Mouse (Mus musculus) heart, postnatal 25 days (tissue): Measurements from ENCODE around the gene Slc30a9. TPM values are rescaled to one million over a fixed set of nuclear protein-coding genes. Genes with fewer than 3 reads are reported as not detected.

Experiments used
- DNase-seq: peaks from one replicate; pipeline ENCODE4 v3.0.0; 2022; ENCODE audit warnings: low spot score
- intact Hi-C: fragments of 180-260 bp; cut with DNase I; formaldehyde crosslinking; loops from one replicate; pipeline ENCODE4 v1.15.1; 2025
- total RNA-seq, 2 experiments: library from RNA; stranded (reverse); gene quantifications; 2 replicates each; pipeline ENCODE4 v1.2.3; 2021

The Slc30a9 gene
- 100 to 1,000 TPM; 162 to 165 TPM for total RNA-seq

GRCm38 (mm10) chr5:67306698-67307521, at the start of gene Slc30a9:
TSS of gene Slc30a9 (plus strand) at chr5:67306955.
- intact Hi-C loops, result no loop called here
- peak; percentile 84 for DNase-seq

- intact Hi-C loops, result loop anchor here (2.0 kb wide), 1 partner anchor 46 kb away; no protein-coding TSS in a partner anchor
- DNase-seq, result no peak
Measured at GRCm38 (mm10) chr5:67258473-67258872, 48.3 kb upstream of the Slc30a9 start.

DNA sequence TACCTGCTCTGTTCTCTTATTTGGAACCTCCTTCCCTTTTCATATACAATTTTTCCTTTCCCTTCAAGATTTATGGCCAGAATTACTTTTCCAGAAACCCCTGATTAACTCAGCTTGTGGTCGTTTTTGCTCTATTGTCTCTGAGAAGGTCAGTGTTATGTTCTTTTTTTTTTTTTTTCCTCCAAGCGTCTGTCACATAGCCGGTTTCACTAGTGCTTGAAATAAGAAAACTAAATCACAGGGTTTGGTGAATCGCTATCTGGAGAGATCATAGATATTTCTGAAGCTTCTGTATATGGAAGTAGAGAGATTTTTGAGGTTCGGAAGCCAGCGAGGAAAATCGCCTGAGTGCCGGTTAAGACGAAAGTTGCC, 46.6 kb upstream of the Slc30a9 start:
- DNase-seq, result no peak
- intact Hi-C loops, result no loop called here

GRCm38 (mm10) chr5:67260531-67261371, 46.0 kb upstream of the Slc30a9 start, which contains the start of gene Tmem33:
TSS of gene Tmem33 (plus strand) at chr5:67260565.
- DNase-seq, result peak; percentile 88
- intact Hi-C loops, result no loop called here

- DNase-seq, result no peak
- intact Hi-C loops, result no loop called here
Measured at GRCm38 (mm10) chr5:67262964-67263363, 43.8 kb upstream of the Slc30a9 start.

DNA sequence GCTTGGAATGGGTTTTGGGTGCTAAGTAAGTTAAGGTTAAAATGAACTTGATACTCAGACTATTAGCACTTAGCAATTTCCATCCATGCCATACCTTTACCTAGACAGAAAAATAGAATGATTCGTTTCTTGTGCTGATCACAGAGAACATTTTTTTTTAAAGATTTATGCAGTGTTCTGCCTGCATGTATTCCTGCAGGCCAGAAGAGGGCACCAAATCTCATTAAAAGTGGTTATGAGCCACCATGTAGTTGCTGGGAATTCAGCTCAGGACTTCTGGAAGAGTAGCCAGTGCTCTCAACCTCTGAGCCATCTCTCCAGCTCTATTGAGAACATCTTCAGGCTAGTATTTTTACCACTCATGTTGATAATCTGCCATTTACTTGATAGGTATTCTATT, 40.6 kb upstream of the Slc30a9 start:
- DNase-seq, result no peak
- intact Hi-C loops, result no loop called here

DNA sequence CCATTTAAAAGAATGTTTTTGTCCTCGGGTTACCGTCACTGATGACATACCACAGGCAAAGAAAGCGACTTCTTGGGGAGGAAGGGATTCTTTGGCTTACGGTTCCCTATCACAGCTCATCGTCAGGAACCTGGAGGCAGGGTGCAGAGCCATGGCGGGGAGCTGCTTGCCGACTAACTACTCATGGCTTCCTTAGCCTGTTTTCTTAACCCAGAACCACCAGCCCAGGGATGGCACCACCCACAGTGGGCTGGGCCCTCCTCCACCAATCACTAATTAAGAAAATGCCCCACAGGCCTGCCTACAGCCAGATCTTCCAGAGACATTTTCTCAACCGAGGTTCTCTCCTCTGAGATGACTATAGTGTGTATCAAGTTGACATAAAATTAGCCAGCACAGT, 37.4 kb upstream of the Slc30a9 start:
- intact Hi-C loops, result no loop called here
- DNase-seq, result no peak

DNA sequence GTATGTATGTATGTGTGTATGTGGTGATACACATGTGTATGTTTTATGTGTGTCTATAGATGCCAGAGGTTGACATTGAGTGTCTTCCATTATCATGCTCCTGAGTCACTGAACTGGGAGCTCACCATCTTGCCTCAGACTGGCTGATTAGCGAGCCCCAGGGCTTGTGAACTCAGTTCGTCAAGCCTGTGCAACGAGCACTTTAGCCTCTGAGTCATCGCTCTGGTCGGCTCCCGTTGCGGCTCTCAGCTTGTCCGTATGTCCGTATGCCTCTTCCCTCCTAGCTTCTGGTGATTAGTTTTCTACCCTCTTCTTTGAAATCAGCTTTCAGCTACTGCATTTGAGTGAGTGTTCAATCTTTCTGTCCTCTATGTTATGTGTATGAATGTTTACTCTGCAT, 27.3 kb upstream of the Slc30a9 start:
- no peak for DNase-seq
- intact Hi-C loops, result no loop called here

- no peak for DNase-seq
- intact Hi-C loops, result no loop called here
Measured at GRCm38 (mm10) chr5:67279840-67280239, 26.9 kb upstream of the Slc30a9 start.

- intact Hi-C loops, result no loop called here
- no peak for DNase-seq
Measured at GRCm38 (mm10) chr5:67280400-67280799, 26.4 kb upstream of the Slc30a9 start.

DNA sequence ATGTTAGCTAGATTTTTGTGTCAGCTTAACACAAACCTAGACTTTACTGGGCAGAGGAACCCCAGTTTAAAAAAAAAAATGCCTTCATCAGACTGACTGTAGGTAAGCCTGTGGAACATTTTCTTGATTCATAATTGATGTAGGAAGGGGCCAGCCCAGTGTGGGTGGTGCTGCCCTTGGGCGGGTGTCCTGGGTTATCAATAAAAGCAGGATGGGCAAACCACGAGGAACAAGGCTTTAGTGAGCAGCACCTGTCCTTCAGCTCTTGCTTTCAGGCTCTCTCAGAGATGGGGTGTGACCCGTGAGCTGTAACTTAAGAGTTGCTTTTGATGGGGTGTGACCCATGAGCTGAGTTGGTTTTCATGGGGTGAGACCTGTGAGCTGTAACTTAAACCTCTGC, 11.7 kb upstream of the Slc30a9 start:
- intact Hi-C loops, result no loop called here
- DNase-seq, result no peak

GRCm38 (mm10) chr5:67295682-67296081, 11.1 kb upstream of the Slc30a9 start:
- intact Hi-C loops, result no loop called here
- DNase-seq, result no peak

- intact Hi-C loops, result no loop called here
- no peak for DNase-seq
Measured at GRCm38 (mm10) chr5:67296171-67296570, 10.6 kb upstream of the Slc30a9 start.

GRCm38 (mm10) chr5:67297026-67297813, 9.5 kb upstream of the Slc30a9 start:
- DNase-seq, result no peak
- intact Hi-C loops, result no loop called here

DNA sequence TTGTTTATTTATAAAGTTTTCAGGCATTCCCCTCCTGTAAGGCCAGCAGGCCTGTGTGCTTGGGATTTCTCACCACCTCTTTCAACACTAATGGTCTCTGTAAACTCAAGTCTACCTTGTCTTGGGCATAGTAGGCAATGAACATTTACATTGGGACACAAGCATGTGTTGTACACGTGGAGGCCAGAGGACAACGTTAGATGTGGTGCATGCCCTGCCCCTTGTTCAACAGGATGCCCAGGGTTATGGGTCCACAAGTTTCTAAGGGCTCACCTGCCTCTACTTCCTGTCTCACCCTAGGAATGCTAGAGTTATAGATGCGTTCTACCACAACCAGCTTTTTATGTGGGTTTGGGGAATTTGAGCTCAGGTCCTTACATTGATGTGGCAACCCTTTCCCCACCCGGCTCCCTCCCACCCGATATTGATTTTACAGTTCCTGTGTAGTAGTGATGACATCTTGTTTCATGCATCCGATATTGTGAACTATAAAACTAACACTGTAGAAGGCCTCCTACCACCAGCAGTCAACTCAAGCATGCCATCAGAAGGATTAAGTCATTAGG, 6.8 kb upstream of the Slc30a9 start:
- intact Hi-C loops, result no loop called here
- DNase-seq, result no peak

DNA sequence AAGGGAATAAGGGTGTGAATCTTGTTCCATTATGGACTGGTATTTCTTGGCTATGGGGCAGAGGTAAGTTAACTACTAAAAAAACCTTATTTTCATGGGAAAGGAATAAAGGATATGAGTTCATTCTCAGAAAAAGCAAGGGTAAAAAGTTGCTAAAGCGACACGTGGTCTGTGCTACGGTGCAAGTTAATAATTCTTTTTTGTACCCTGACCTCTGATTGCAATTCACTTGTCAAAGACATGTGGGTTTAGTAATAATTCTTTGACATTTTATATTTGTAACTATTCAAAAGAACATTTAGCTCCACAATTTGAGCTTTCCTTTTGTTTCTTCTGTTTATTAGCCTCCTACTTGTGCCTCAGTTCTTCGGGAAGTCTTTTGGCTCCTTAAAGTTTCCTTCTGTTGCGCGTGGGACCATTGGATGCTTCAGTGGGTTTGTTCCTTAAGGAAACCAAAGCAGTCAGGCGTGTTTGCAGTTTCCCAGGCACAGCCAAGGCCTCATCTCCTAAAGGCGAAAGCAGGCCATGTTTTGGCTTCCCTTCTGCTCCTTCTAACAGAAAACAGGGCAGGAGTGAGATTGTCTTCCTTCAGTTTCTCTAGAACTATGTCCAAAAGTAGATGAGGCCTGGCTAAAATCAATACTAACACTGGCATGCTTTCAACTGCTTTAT, 5.7 kb upstream of the Slc30a9 start:
- no peak for DNase-seq
- intact Hi-C loops, result no loop called here

DNA sequence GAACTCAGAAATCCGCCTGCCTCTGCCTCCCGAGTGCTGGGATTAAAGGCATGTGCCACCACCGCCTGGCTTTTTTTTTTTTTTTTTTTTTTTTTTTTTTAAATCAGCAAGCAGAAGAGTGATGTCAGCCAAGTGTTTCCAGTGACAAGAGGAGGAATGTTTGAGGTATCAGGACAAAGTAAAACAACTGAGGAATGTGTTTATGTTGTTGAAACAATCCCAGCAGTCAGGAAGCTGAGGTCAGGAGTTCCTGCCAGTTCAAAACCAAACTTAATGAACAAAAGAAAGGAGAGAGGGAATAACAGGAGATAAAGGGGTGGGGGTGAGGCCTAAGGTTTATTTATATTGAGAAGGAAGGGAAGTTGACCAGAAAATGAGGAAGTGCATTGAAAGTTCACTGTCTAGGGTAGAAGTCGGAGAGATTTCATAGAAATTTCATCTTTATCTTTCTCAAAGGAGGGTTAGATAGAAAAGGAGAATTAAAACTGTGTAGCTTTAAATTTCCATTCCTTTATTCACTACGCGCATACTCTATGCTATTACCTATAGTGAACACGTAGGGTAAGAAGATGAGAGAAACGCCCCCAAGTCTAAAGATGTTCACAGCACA, 4.9 kb upstream of the Slc30a9 start:
- no peak for DNase-seq
- intact Hi-C loops, result no loop called here

DNA sequence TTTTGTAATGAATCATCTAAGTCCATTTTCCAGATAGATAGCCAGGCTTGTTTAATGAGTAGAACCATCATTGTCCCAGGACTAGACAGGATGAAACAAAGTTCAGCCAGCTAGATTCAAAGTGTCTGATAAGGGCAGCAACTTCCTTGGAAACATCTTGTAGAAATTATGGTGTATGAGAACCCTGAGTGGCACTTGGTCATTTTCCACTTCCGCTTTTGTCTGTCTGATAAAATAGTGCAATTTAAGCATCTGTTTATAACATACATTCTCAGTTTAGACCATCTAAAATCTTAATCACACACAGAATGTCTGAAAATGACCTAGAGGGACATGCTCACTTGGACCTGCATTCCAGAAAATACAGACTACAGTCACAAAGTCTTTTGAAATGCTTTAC, 2.9 kb upstream of the Slc30a9 start:
- intact Hi-C loops, result loop anchor here (2.0 kb wide), 1 partner anchor 45 kb away; no protein-coding TSS in a partner anchor
- DNase-seq, result no peak

GRCm38 (mm10) chr5:67307659-67308222, 986 bp downstream of the Slc30a9 start:
- intact Hi-C loops, result no loop called here
- DNase-seq, result no peak
